Mouse (Mus musculus): ENCODE results near the gene Fgfr2.

DNA sequence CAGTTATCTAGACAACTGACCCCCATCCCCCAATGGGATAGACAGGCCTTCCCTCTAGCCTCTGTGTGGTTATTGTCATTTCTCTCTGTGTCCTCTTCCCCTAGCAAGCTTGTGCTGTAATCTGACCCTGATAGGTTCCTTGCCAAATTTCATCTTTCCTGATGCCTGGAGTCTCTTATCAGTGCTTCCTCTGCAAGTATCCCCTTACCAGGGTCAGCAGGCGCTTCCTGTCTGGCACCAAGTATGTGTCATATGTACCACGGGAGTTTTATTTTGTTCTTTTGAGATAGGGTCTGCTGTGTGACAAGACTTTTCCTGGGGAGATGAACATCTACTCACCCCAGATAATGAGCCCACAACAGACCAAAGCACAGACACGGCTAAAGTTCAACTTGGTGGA, 844.5 kb downstream of the Fgfr2 start:
- TF ChIP-seq MAX (IDR thresholded peaks at IDR 0.05; ENCODE audit: low read depth) (no peak), USF1 (IDR thresholded peaks at IDR 0.05; ENCODE audit: low read depth) (no peak), E2F4 (IDR thresholded peaks at IDR 0.05; ENCODE audit: insufficient read depth) (no peak), CEBPB (IDR thresholded peaks at IDR 0.05; ENCODE audit: insufficient read depth, poor library complexity, severe bottlenecking) (no peak), POLR2A (IDR thresholded peaks at IDR 0.05; ENCODE audit: insufficient read length, low read depth) (no peak), SRF (IDR thresholded peaks at IDR 0.05; ENCODE audit: control insufficient read depth, insufficient read length, low read depth) (no peak), TCF12 (IDR thresholded peaks at IDR 0.05; ENCODE audit: insufficient read depth, poor library complexity, severe bottlenecking) (no peak), TCF3 (IDR thresholded peaks at IDR 0.05; ENCODE audit: insufficient read length, low read depth) (no peak)
